Mouse (Mus musculus) mouse trophoblast stem cell (cell line): Measurements from ENCODE around the gene Cyp2c40.
"Not testable (repeated sequence)": the region's sequence is repeated elsewhere in the genome, so short reads cannot be mapped to it uniquely, and the experiment has no call there.

Experiments
- in situ Hi-C, 2 experiments: fragments of 300-500 bp; cut with MseI, MboI; formaldehyde crosslinking; loops; 2 replicates in 1 of 2; 3 replicates in 1 of 2; pipeline ENCODE4 v1.15.1; 2025

Cyp2c40 gene

DNA sequence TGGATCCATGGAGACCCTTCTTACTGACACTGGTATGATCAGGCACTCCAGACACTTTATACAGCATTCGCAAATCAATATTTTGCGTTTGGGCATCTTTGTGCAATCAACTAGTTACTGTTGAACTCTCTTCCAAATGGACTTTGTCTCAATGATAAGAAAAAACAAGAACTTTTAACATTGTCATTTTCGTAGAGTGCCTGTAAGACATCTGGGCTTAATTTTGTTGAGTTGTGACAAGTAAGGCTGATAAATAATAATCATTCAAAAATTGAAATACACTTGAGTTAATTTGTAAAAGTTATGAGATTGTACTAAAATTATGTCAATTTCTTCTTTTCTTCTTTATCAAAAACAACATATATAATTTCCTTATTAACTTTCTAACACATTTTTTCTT lies at the start of gene Cyp2c40:
Gene Cyp2c40, minus strand, starts transcription at position 101 of the 400 bp plus-strand sequence.
- in situ Hi-C loops = not testable (repeated sequence)

DNA sequence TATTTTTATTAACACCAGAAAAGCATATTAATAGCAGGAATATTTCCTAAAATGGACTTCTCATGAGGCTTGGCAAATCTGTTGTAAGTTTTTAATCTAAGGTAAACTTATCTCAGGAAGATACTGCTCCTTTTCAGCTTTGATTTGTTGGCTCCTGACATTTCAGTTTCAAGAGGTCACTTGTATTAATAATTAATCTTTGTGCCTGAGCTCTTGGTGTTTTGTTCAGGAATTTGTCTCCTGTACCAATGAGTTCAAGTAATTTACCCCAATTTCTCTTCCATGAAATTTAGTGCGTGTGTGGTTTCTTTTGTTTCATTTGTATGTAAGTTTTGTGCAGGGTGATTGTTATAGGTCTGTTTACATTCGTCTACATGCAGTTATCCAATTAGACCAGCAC lies 8.3 kb upstream of the Cyp2c40 start:
- in situ Hi-C loops = not testable (repeated sequence)

DNA sequence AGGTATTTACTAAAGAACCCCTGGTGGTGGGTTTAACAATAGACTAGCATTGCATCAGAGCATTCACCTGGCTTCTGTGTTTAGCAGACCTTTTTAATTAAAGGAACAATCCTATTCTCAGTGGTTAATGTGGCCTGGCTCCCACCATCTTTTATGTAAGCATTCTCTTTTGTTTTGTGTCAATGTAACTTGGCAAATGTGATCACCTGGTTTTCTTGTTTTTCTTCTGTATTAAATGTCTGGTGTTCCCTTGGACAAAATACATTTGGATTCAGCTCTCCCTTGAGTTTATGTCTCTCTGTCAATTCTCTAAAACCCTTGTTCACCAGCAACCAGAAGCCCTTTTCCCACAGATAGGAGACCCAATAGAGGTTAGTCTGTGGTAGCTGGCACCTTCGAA lies 3.8 kb upstream of the Cyp2c40 start:
- in situ Hi-C loops = loop anchor here in 1 of 2 experiments (5.0 kb wide), 1 partner anchor 76 kb away; no protein-coding TSS in a partner anchor

DNA sequence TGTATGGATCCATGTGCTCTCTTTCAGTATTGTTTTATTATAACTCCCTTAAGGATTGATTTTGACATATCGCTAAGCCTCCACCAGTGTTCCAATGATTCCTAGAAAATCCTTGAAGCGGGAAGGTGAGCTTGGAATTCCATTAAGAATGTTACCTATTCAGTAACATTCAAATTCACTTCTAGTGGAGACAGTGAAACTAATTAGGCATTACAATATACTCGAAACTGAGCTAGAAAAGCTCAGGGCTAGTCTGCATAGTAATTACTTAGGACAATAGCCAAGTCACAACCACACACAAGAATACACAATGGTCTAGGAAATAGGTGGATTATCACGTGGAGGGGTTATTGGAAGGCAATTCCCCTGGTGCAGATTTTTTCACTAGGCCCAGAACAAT lies 3.4 kb upstream of the Cyp2c40 start:
- in situ Hi-C loops = loop anchor here in 1 of 2 experiments (5.0 kb wide), 1 partner anchor 76 kb away; no protein-coding TSS in a partner anchor

DNA sequence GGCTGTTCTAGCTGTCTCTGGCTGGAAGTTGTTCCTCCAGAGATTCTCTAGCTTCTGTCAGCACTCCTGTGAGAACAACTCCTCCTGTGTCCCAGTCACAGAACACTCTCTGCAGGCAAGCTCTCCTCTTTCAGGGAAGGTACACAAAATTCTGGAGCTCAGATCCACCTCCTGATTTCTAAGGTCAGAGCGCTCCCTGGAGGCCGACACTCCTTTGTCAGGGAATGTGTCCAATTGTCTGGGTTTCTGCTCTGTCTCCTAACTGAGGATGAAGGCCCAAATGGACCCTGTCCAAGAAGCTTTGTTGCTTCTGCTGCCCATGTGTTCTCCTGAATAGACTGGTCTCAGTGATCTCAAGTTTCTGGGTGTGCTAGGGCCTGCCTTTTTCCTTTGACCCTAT lies 27.2 kb downstream of the Cyp2c40 start:
- in situ Hi-C loops = not testable (repeated sequence)

DNA sequence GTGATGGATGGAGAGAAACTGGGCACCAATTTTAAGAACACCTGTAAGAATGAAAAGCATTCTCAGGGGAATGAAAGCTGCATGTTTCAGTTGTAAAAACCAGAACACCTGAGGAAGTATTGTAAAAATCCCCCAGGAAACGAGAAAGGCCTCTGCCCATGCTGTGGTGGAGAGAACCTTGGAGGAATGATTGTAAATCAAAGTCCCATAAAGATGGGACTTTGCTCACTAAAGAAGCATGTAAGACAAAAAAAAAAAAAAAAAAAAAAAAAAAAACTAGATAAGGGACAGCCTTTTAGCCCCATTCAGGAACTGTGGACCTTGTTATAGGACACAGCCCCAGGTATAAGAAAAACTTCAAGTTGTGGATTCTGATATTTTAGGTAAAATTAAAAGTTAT lies 67.3 kb downstream of the Cyp2c40 start:
- in situ Hi-C loops = no loop called here

DNA sequence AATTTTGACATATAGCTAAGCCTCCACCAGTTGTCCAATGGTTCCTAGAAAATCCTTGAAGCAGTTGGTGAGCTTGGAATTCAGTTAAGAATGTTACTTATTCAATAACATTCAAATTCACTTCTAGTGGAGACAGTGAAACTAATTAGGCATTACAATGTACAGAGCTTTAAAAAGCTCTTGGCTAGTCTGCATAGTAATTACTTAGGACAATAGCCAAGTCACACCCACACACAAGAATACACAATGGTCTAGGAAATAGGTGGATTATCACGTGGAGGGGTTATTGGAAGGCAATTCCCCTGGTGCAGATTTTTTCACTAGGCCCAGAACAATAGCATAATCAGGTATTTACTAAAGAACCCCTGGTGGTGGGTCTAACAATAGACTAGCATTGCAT lies 68.3 kb downstream of the Cyp2c40 start:
- in situ Hi-C loops = not testable (repeated sequence)

DNA sequence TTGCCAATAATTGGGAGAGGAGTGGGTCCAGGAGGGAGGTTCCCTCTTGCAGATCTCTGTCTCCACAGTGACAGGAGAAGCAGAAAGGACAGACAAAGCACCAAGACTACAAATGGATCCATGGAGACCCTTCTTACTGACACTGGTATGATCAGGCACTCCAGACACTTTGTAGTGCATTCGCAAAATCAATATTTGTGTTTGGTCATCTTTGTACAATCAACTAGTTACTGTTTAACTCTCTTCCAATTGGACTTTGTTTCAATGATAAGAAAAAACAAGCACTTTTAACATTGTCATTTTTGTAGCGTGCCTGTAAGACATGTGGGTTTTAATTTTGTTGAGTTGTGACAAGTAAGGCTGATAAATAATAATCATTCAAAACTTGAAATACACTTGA lies 71.7 kb downstream of the Cyp2c40 start, which contains the start of gene Cyp2c68:
Gene Cyp2c68, minus strand, starts transcription at position 135 of the 400 bp plus-strand sequence.
- in situ Hi-C loops = no loop called here
